Mouse (Mus musculus) spleen, adult 2 months (tissue): ENCODE measurements around the gene Fam129c.

ENCODE experiments used
- CTCF ChIP-seq: fragments of 200-500 bp; IDR thresholded peaks from 2 replicates; pipeline ENCODE4 v1.5.1; 2011; ENCODE audit warnings: mild to moderate bottlenecking, inconsistent platforms; ENCODE audit not compliant: insufficient read depth, insufficient read length, insufficient replicate concordance; ENCODE audit errors: extremely low read depth
- POLR2A ChIP-seq: fragments of 200-500 bp; IDR thresholded peaks from 2 replicates; pipeline ENCODE4 v1.6.1; 2011; ENCODE audit warnings: low read depth, low read length, inconsistent platforms

DNA sequence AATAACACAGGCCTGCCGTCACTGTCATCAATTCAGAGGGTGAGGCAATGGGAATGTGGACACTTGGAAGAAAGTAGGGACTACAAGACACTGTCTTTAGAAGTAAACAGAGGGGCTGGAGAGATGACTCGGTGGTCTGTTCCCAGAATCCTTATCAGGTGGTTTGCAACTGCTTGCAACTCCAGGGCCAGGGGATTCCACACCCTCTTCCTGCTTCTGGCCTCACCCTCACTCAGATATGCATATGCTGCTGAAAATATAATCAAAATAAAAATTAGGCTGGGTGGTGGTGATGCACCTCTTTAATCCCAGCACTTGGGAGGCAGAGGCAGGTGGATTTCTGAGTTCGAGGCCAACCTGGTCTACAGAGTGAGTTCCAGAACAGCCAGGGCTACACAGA lies 37.4 kb upstream of the Fam129c start:
- no peak for TF ChIP-seq CTCF
- TF ChIP-seq POLR2A = no peak
